Mouse (Mus musculus) urinary bladder, postnatal 0 days (tissue): ENCODE data around the gene Olfr303. TPM values are rescaled to one million over a fixed set of nuclear protein-coding genes. Genes with fewer than 3 reads are reported as not detected.

Experiments
- polyA plus RNA-seq: library from polyadenylated mRNA; unstranded; fragments of >200 nt; fragmentation: Nextera tagmentation; extraction: Ambion mirVana; gene quantifications from 2 replicates; pipeline ENCODE4 v1.2.1, GENCODE M21; 2015

The Olfr303 gene
- polyA plus RNA-seq, result not detected in 2 replicates

GRCm38 (mm10) chr7:86397689-86398088, at the start of gene Olfr303:
Olfr303 (minus strand) TSS chr7:86397789.

DNA sequence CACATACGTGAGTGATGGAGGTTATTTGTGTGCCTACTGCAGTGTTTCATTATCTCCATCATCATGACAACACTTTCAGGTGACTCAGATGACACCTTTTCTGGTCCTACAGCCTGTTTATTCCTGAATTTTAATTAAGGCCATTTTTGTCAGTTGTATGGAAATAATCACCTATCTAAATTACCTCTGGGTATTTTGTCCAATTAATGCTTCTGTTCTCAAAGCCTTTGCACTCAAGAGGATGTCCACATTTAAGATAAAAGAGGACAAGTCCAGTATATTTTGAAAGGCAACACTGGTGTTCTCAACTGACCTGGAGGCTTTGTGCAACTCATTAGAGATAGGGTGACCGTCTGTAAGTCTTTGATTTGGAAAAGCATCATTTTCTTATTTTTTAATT, 6.0 kb upstream of the Olfr303 start, which contains the start of gene Olfr301:
Olfr301 (plus strand) TSS at position 301 of the 400 bp plus-strand sequence.

DNA sequence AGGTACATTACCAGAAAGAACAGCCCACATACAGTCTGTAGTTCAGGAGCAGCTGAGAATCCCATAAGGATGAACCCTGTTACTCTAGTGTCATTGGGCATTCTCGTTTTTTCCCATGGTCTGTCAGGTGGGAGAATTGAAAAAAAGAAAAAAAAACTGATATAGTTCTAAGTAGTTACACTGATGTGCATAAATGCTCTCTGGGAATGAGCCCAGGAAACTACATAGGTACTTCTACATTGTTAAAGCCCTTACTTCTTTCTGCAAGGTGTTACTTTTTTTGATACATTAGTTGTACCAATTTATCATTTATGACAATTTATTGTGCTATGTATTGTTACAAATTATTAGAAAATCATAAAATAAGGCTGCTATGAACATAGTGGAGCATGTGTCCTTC, 11.0 kb downstream of the Olfr303 start, which contains the start of gene Olfr304:
Olfr304 (minus strand) TSS at position 101 of the 400 bp plus-strand sequence.

DNA sequence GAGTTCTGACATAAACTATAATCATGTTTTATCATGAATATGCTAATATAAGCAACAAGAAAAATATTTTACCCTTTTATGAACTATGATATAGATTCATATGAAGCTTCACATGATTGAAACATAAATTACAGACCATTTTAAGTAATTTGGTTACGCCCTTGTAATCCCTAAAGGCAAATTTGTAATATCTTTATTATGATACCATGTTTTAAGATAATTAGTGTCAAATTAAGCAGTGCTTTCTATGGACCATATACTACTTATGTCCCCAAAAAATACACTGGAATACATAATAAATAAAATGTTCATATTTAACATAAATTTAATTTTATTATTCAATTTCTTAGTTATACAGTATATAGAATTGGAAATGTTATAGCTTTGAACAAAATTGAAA, 30.8 kb downstream of the Olfr303 start, which contains the start of gene Olfr305:
Olfr305 (minus strand) TSS at position 101 of the 400 bp plus-strand sequence.

Other genes with a start within 250 kb of the Olfr303 start
- gene Vmn2r75, start 226.0 kb downstream of the Olfr303 start, polyA plus RNA-seq, result not detected in 2 replicates
- not detected in 2 replicates for gene Vmn2r76, start 151.5 kb downstream of the Olfr303 start, polyA plus RNA-seq
- not detected in 2 replicates for gene Olfr310, start 120.6 kb downstream of the Olfr303 start, polyA plus RNA-seq
- not detected in 2 replicates for gene Olfr309, start 84.1 kb downstream of the Olfr303 start, polyA plus RNA-seq
- gene Olfr308, start 72.2 kb downstream of the Olfr303 start, polyA plus RNA-seq, result not detected in 2 replicates
- gene Olfr307, start 60.2 kb downstream of the Olfr303 start, polyA plus RNA-seq, result not detected in 2 replicates
- not detected in 2 replicates for gene Olfr305, start 30.9 kb downstream of the Olfr303 start, polyA plus RNA-seq
- gene Olfr304, start 11.1 kb downstream of the Olfr303 start, polyA plus RNA-seq, result not detected in 2 replicates
- gene Olfr301, start 6.1 kb upstream of the Olfr303 start, polyA plus RNA-seq, result not detected in 2 replicates
- gene Olfr299, start 62.1 kb upstream of the Olfr303 start, polyA plus RNA-seq, result not detected in 2 replicates
- gene Olfr298, start 94.7 kb upstream of the Olfr303 start, polyA plus RNA-seq, result not detected in 2 replicates
- not detected in 2 replicates for gene Olfr297, start 122.2 kb upstream of the Olfr303 start, polyA plus RNA-seq
- not detected in 2 replicates for gene Olfr295, start 186.1 kb upstream of the Olfr303 start, polyA plus RNA-seq
- not detected in 2 replicates for gene Olfr294, start 218.9 kb upstream of the Olfr303 start, polyA plus RNA-seq